Mouse (Mus musculus): ENCODE measurements at regions not wholly inside any gene's neighbourhood (a gene's known extent, or its start where the extent isn't known, plus 50 kb on each side); places are given as distances from the start of the nearest gene placed in this dataset.
A peak's percentile ranks its signal among the peaks of the same experiment; 100 is the strongest.

- peak; percentile 1 for DNase-seq
- intact Hi-C loops (cut with DNase I), result no loop called here
These were observed 970.3 kb downstream of the Cdh11 start for GRCm38 (mm10) chr8:101815121-101815520.

GRCm38 (mm10) chr8:101803561-101803960, 981.9 kb downstream of the Cdh11 start:
- intact Hi-C loops (cut with DNase I), result no loop called here
- no peak for DNase-seq

- intact Hi-C loops (cut with DNase I), result no loop called here
- DNase-seq, result no peak
These were observed 983.3 kb downstream of the Cdh11 start for GRCm38 (mm10) chr8:101802119-101802518.

GRCm38 (mm10) chr8:101790785-101791184, 994.7 kb downstream of the Cdh11 start:
- DNase-seq, result no peak
- intact Hi-C loops (cut with DNase I), result no loop called here

- no peak for DNase-seq
- intact Hi-C loops (cut with DNase I), result no loop called here
These were observed 998.6 kb downstream of the Cdh11 start for GRCm38 (mm10) chr8:101786876-101787275.

GRCm38 (mm10) chr8:101782556-101782955, 1002.9 kb downstream of the Cdh11 start:
- DNase-seq, result no peak
- intact Hi-C loops (cut with DNase I), result no loop called here

- intact Hi-C loops (cut with DNase I), result no loop called here
- DNase-seq, result no peak
These were observed 1003.5 kb downstream of the Cdh11 start for GRCm38 (mm10) chr8:101781942-101782341.

- DNase-seq, result peak; percentile 10
- intact Hi-C loops (cut with DNase I), result no loop called here
These were observed 1005.5 kb downstream of the Cdh11 start for GRCm38 (mm10) chr8:101779966-101780365.

GRCm38 (mm10) chr8:101767588-101767987, 1017.9 kb downstream of the Cdh11 start:
- intact Hi-C loops (cut with DNase I), result no loop called here

More at GRCm38 (mm10) chr8:101767588-101767987, 1017.9 kb downstream of the Cdh11 start:
- DNase-seq, result no peak
